Comparison of ENCODE assay signal across 8 mouse cellular contexts in the genomic region with DNA sequence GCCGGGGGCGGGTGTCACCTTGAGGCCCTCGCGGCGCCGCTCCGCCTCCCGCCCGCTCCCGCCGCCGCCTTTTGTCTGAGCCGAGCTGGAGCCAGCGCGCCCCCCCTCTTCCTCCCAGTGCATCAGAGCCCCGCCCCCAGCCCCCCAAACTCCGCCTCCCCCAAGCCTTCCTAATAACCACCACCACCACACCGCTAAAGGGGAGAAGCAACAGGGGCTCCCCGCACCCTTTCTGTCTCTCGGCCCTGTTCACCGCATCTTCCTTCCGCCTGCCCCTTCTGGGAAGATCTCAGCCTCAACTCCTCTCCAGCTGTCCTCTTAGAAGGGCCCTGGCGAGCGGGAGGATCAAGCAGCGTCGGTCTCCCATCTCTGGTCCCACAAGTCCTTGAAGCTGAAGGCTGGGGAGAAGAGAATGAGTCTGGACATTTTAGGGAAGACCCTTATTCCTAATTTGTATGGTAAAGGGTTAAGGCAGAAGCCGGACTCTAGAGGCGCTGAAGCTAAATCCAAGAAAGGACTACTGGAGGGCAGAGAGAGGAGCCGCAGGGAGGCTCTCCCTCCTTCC. TPM values are rescaled to one million over a fixed set of nuclear protein-coding genes. Genes with fewer than 3 reads are reported as not detected.
DNase-seq lines count a peak whose midpoint lies in the region; ATAC-seq and TF ChIP-seq lines count a peak whose summit lies in the region.

A gene (minus strand): TSS at position 61 of the 565 bp plus-strand sequence.

- peak within 1 kb of the TSS; percentile 97 for H3K4me2 ChIP-seq in heart, embryonic 15.5 days
- peak within 1 kb of the TSS; percentile 92 for H3K4me2 ChIP-seq in embryonic facial prominence, embryonic 15.5 days (replicated peaks)
- H3K4me2 ChIP-seq in midbrain, embryonic 15.5 days: peak within 1 kb of the TSS; percentile 56

- no peak within 1 kb of the TSS for H3K27ac ChIP-seq in heart, embryonic 15.5 days
- no peak within 1 kb of the TSS; the same call in 1 of the 2 replicates for H3K27ac ChIP-seq in embryonic facial prominence, embryonic 15.5 days (replicated peaks)
- H3K27ac ChIP-seq in midbrain, embryonic 15.5 days: peak within 1 kb of the TSS; percentile 96

- DNase-seq in heart, adult 18-20 months: no peak
- DNase-seq in Patski (ENCODE audit: low read depth, low spot score): no peak
- peak in 1 of 2 experiments; percentile 47 for DNase-seq in layer of hippocampus, adult 8-10 months (ENCODE audit: low spot score in 2 of 2)
- no peak for DNase-seq in testis, postnatal 10 days (ENCODE audit: low spot score)

- no peak; the same call in 1 of the 2 replicates for ATAC-seq in heart, embryonic 15.5 days (replicated peaks; ENCODE audit: insufficient number of reproducible peaks, insufficient read depth, low FRiP score, low read depth)
- peak; percentile 18 for ATAC-seq in Patski
- ATAC-seq in embryonic facial prominence, embryonic 15.5 days (ENCODE audit: insufficient number of reproducible peaks, low FRiP score, low TSS enrichment, low read depth): peak; percentile 43; the same call in 1 of the 2 replicates
- ATAC-seq in midbrain, embryonic 15.5 days (replicated peaks): peak; percentile 45
- no peak for ATAC-seq in megakaryocyte-erythroid progenitor cell, adult 5-6 weeks (replicated peaks; ENCODE audit: low FRiP score, low TSS enrichment, poor library complexity, severe bottlenecking)

- peak within 1 kb of the TSS; percentile 62 for H3K4me3 ChIP-seq in heart, embryonic 15.5 days
- H3K4me3 ChIP-seq in embryonic facial prominence, embryonic 15.5 days (replicated peaks): peak within 1 kb of the TSS; percentile 62
- peak within 1 kb of the TSS; percentile 93 for H3K4me3 ChIP-seq in midbrain, embryonic 15.5 days

- peak within 1 kb of the TSS; percentile 56 for H3K9ac ChIP-seq in heart, embryonic 15.5 days
- peak within 1 kb of the TSS; percentile 37 for H3K9ac ChIP-seq in embryonic facial prominence, embryonic 15.5 days
- peak within 1 kb of the TSS; percentile 96 for H3K9ac ChIP-seq in midbrain, embryonic 15.5 days

- no peaks in the 10 kb centered on the region for H3K9me3 ChIP-seq in heart, embryonic 15.5 days (replicated peaks)
- no peaks in the 10 kb centered on the region for H3K9me3 ChIP-seq in embryonic facial prominence, embryonic 15.5 days (replicated peaks)
- H3K9me3 ChIP-seq in midbrain, embryonic 15.5 days: no peaks in the 10 kb centered on the region

- H3K4me1 ChIP-seq in heart, embryonic 15.5 days (replicated peaks): peaks cover 34% of the 10 kb centered on the region
- H3K4me1 ChIP-seq in embryonic facial prominence, embryonic 15.5 days: peaks cover 22% of the 10 kb centered on the region
- H3K4me1 ChIP-seq in midbrain, embryonic 15.5 days: peaks cover 44% of the 10 kb centered on the region

- in situ Hi-C loops in Patski (cut with MboI; ENCODE audit: low pct_unique_long_range_greater_than_20kb): loop anchor here (5.0 kb wide), 2 partner anchors 42 to 72 kb away; a partner anchor contains a TSS

- CTCF ChIA-PET in Patski (lab: Charles Lee): interaction anchor here (1.0 to 3.0 kb wide), 3 partner anchors 33 to 72 kb away, joined by 3 to 9 read pairs (median 4); a partner anchor contains a TSS

- POLR2A ChIA-PET in Patski (lab: Charles Lee): interaction anchor here (0.7 to 2.3 kb wide), 4 partner anchors 27 to 47 kb away, joined by 3 to 7 read pairs (median 4); a partner anchor contains a TSS

- no peaks in the 10 kb centered on the region for H3K36me3 ChIP-seq in heart, embryonic 15.5 days
- H3K36me3 ChIP-seq in embryonic facial prominence, embryonic 15.5 days: no peaks in the 10 kb centered on the region
- peaks cover 15% of the 10 kb centered on the region for H3K36me3 ChIP-seq in midbrain, embryonic 15.5 days (replicated peaks)

- TF ChIP-seq CTCF in Patski (IDR thresholded peaks at IDR 0.05): no peak

- peaks cover 76% of the 10 kb centered on the region for H3K27me3 ChIP-seq in heart, embryonic 15.5 days
- H3K27me3 ChIP-seq in Patski: peaks cover 3% of the 10 kb centered on the region
- H3K27me3 ChIP-seq in embryonic facial prominence, embryonic 15.5 days: peaks cover 53% of the 10 kb centered on the region
- peaks cover 23% of the 10 kb centered on the region for H3K27me3 ChIP-seq in midbrain, embryonic 15.5 days (replicated peaks)

- under 1% methylated on average over 28 of the region's 29 CpGs for WGBS in heart, embryonic 15.5 days
- 0% methylated on average over 13 of the region's 29 CpGs for WGBS in embryonic facial prominence, embryonic 15.5 days
- under 1% methylated on average over 22 of the region's 29 CpGs for WGBS in midbrain, embryonic 15.5 days

RNA-seq across cellular contexts. Expression of the gene that starts here (rescaled TPM):
- 0.96 and 1.5 TPM in 2 replicates for polyA plus RNA-seq in heart, embryonic 15.5 days (2015; fragmentation: Nextera tagmentation; extraction: Ambion mirVana)
- under 1 TPM in 1 of 2 experiments, not detected in 1; 0.05 TPM for total RNA-seq in heart, adult 18-20 months (2021)
- polyA plus RNA-seq in Patski (2021): 14.5 TPM
- 3.9 and 4.7 TPM in 2 replicates for polyA plus RNA-seq in embryonic facial prominence, embryonic 15.5 days (2015; fragmentation: Nextera tagmentation; extraction: Ambion mirVana)
- 100 to 1,000 TPM in 3 of 4 experiments, 10 to 100 TPM in 1; 91.5 to 121 (median 111) TPM for total RNA-seq in layer of hippocampus, adult 8-10 months (2022)
- 32.1 and 33.9 TPM in 2 replicates for polyA plus RNA-seq in midbrain, embryonic 15.5 days (2015; fragmentation: Nextera tagmentation; extraction: Ambion mirVana)
- not detected in 2 replicates for total RNA-seq in megakaryocyte-erythroid progenitor cell, adult 5-6 weeks (2014; fragmentation: Nextera tagmentation)
- total RNA-seq in megakaryocyte-erythroid progenitor cell, adult 5-6 weeks (2017): not detected in 2 replicates

Comparison
In these comparisons a context has a peak if more than half of its experiments do, and no peak if none do; other contexts are left out.
1. RNA of the gene that starts here (total RNA-seq): 91.5 to 121 TPM in layer of hippocampus, adult 8-10 months; 0.05 TPM in heart, adult 18-20 months and not detected in megakaryocyte-erythroid progenitor cell, adult 5-6 weeks; every median in the first group is over 10 times any median in the second.
2. ATAC-seq: peak in Patski (single experiment), embryonic facial prominence, embryonic 15.5 days (single experiment) and midbrain, embryonic 15.5 days (single experiment); none in heart, embryonic 15.5 days (single experiment) and megakaryocyte-erythroid progenitor cell, adult 5-6 weeks (single experiment).
3. H3K9ac ChIP-seq: peak in every context shown above with its lines; median percentile 96 in midbrain, embryonic 15.5 days; 56 in heart, embryonic 15.5 days; 37 in embryonic facial prominence, embryonic 15.5 days.
4. Peak in every context shown above with its lines, with median percentiles within 50 percentile points of each other: H3K4me2 ChIP-seq and H3K4me3 ChIP-seq.